15 mouse cellular contexts compared by ENCODE assay signal in genomic region chr11:29815670-29816069, GRCm38 (mm10). TPM values are rescaled to one million over a fixed set of nuclear protein-coding genes. Genes with fewer than 3 reads are reported as not detected.
"Had no signal": no experiment of that assay in that cellular context is flagged by ENCODE, and none has a peak within 500 bp of the region (broad histone marks: within the 10 kb centered on the region; RNA-seq: fewer than 3 reads in every experiment).

No protein-coding gene starts in this region.

- H3K9ac ChIP-seq: limb, embryonic 12.5 days; lung, embryonic 15.5 days; midbrain, embryonic 15.5 days; neural tube, embryonic 12.5 days had no signal

- H3K4me2 ChIP-seq: limb, embryonic 12.5 days; lung, embryonic 15.5 days; midbrain, embryonic 11.5 days; midbrain, embryonic 15.5 days; neural tube, embryonic 12.5 days had no signal

- H3K9me3 ChIP-seq: limb, embryonic 12.5 days; lung, embryonic 15.5 days; megakaryocyte, embryonic 14.5 days; midbrain, embryonic 15.5 days; neural tube, embryonic 12.5 days had no signal

- H3K4me1 ChIP-seq: limb, embryonic 12.5 days; lung, embryonic 15.5 days; midbrain, embryonic 15.5 days; neural tube, embryonic 12.5 days had no signal

- H3K27ac ChIP-seq: layer of hippocampus, adult 2 months; limb, embryonic 12.5 days; lung, embryonic 15.5 days; macrophage; midbrain, embryonic 15.5 days; neural tube, embryonic 12.5 days; stomach, postnatal 0 days had no signal

- DNase-seq: kidney, postnatal 10 days; kidney, postnatal 4 days; lung, postnatal 14 days; thymus, postnatal 4 days had no signal

- H3K36me3 ChIP-seq: limb, embryonic 12.5 days; lung, embryonic 15.5 days; midbrain, embryonic 15.5 days; neural tube, embryonic 12.5 days had no signal

- H3K27me3 ChIP-seq: limb, embryonic 12.5 days; lung, embryonic 15.5 days; megakaryocyte, embryonic 14.5 days; midbrain, embryonic 15.5 days; neural tube, embryonic 12.5 days had no signal

- H3K4me3 ChIP-seq: layer of hippocampus, adult 2 months; limb, embryonic 12.5 days; lung, embryonic 15.5 days; midbrain, embryonic 15.5 days; neural tube, embryonic 12.5 days had no signal

- ATAC-seq: midbrain, embryonic 15.5 days had no signal

RNA-seq across cellular contexts. Expression of gene 4931440F15Rik, which starts 9.8 kb away (rescaled TPM):
- total RNA-seq: neutrophil, adult 5-6 weeks had no signal
- polyA plus RNA-seq: liver, adult 2 months; macrophage; midbrain, embryonic 11.5 days had no signal
